Mouse (Mus musculus) neutrophil, adult 59 days (primary cell): ENCODE data around the gene Eif1b. TPM values are rescaled to one million over a fixed set of nuclear protein-coding genes. Genes with fewer than 3 reads are reported as not detected.

Experiments
- total RNA-seq, 2 experiments: library from RNA; stranded (reverse); gene quantifications; 1 replicate in 1 of 2; 2 replicates in 1 of 2; pipeline ENCODE4 v1.2.4; 2023

The Eif1b gene
- total RNA-seq: 10 to 100 TPM; 34.0 to 35.8 TPM

GRCm38 (mm10) chr9:120492010-120492399 lies at the start of gene Eif1b:
Gene Eif1b (plus strand): TSS chr9:120492232.

GRCm38 (mm10) chr9:120539662-120540251 lies 47.7 kb downstream of the Eif1b start, which contains the start of gene Entpd3:
Gene Entpd3 (plus strand): TSS chr9:120539818.

Other genes with a start within 250 kb of the Eif1b start
- gene Myrip, start 190.7 kb upstream of the Eif1b start, total RNA-seq: not detected
- 1 to 10 TPM; 1.0 to 1.2 TPM for gene Entpd3, start 47.6 kb downstream of the Eif1b start, total RNA-seq
- 100 to 1,000 TPM; 252 to 276 TPM for gene Rpl14, start 79.2 kb downstream of the Eif1b start, total RNA-seq